Mouse (Mus musculus) retina, embryonic 14.5 days (tissue): Measurements from ENCODE around the gene Bap1.

ENCODE experiments used
- DNase-seq: peaks from one replicate; pipeline ENCODE4 v3.0.0-alpha.2; 2015; ENCODE audit warnings: low spot score

Gene Bap1

DNA sequence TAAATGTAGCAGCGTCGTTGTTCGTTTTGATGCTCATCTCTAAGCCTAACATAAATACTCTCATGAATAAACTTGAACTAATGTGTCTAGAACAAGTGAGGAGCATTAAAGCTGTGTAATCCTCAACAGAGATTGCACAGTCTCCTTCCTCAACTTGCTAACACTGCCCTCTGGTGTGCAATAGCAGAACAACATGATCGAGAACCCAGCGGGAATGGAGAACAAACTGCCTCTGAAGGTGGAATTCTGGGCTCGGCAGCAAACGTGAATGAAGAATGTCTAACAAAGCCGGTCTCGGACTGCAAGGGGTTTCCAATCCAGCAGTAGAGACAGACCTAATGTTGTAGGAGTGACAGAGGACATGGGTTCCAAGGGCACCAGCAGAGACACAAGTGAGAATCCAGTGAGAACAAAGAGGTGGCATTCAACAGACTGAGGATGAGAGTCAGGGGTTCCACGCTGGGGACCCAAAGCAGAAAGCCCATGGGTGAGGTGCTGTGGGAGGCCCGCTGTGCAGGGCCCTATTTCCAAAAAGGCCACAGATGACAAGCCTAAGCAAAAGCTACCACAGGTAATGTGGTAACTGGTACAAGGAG is 17.2 kb upstream of the Bap1 start:
- DNase-seq, result peak; percentile 87

DNA sequence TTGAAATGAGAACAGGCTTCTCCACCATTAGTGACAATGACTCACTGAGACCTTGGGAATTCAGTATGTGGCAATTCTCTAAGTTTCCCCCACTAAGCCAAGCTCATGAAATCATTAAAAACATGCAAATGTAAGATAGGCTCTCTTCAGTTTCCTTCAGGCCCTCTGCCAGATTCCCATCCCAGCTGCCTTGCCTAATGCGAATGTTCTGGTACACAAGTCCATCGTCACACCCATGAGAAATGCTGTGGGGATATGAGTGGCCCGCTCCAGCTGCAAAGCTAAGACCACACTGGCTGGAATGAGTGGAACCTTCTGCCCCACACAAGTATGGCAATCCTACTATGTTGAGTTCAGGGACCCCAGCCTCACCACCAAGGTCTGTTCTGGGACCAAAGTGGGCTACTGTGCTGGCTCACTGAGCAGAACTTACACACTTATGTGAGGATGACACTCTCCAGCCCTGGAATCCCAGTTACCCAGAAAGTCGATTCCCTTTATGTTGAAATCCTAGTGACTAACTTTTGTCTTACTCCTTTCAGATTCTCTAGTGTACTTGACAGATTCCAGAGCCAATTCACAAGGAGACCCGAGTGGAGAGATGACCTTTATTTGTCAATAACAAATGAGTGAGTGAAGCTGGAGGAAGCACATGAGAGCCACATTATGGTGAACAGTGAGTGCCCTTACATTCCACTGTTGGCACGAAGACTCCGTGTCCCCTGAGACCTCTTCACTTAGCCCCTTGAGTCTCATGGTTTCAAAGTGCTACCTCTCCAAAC is 14.0 kb upstream of the Bap1 start:
- DNase-seq, result no peak

DNA sequence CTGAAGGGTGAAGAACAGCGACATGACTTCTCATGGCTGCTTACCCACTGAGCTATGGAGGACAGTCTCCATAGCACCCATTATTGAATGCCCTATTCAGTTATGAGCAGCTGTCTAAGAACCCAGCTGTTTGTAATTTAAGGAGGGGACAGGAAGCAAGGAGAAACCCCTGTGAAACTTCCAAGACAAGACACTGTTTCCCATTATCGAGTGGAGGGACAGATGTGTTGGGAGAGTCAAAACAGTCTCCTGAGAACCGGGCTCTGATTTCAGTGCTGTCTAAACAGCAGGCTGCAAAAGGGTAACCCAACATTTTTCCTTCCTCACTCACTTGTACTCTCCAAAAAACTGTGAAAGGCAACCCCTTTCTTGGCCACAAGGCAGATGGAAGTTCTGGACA is 10.7 kb upstream of the Bap1 start:
- no peak for DNase-seq

DNA sequence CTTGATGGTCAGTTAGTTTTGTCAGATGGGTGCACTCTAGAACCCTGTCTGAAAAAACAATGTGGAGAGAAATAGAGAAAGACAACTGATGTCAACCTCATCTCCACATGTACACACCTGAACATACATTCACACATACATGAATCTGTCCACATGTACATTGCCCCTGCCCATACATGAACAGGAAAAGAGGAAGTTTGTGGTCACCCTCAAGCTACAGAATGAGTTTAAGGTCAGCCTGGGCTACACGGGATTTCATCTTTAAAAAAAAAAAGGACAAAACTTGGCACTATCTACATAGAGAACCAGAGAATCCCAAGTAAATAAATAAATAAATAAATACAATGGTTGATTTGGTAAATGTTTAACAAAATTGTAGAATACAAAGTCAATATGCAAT is 6.5 kb upstream of the Bap1 start:
- no peak for DNase-seq

DNA sequence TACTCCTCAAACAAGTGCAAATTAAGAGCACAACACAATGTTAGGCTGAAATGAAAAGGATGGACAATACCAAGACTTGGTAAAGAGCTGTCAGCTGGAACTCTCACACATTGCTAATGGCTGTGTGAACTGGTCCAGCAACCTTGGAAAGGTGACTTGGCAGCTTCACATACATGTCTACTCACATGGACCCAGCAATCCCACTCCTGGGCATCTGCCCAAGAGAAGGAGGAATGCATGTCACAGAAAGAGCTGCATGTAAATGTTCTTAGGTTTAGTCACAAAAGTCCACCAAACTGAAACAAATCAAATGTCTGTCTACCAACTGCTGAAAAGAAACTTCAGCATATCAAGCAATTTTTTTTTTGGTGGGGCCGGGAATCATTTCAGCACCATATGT is 5.3 kb upstream of the Bap1 start:
- DNase-seq, result no peak

DNA sequence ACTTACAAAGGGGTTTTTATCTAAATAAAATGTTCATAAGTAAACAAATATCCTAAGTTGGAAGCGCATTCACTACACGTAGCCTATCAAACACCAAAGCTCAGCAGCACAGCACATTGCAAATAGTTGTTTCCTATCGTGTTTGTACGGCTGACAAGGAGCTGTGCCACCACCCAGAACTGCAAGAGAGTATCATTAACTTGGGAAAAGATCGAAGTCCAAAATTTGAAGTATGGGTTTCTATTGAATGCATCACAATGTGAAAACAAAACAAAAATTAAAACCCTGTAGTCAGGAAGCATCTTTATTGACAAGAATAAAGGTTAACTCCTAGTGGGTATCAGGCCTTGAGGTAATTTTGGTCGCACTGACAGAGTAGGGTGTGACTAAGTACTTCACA is 2.9 kb upstream of the Bap1 start:
- DNase-seq, result no peak

DNA sequence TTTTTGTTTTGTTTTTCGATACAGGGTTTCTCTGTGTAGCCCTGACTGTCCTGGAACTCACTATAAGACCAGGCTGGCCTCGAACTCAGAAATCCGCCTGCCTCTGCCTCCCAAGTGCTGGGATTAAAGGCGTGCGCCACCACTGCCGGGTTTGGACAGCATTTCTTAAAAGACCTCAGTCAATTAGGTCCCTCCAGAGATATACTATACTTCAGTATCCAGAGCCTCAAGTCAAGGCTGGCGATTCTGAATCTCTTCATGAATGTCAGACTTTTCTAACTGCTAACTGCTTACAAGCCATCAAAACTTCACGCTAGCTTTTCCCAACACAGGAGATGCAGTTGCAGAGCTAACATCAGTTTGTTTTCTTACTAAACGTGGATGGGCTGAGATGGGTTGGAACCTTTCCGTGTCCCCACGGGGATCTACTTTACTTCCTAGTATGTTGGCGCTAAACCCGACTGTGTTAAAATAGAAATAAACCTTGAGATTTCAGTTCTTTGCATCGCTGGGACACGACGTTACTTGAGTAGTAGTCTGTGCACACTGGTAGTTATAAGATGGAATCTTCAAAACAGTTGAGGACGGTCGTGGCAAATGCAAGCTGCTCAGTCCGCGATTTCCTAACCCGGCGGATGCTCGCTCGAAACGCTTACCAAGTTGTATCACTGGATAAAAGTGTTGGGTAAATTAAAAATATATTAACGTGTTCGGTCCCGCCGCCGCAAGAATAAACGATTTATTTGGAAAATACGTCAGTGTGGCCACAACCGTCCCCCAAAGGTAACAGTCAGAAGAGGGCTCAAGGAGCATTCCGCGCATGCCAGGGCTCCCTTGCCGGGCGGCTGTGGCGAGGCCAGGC is 797 bp upstream of the Bap1 start:
- no peak for DNase-seq

DNA sequence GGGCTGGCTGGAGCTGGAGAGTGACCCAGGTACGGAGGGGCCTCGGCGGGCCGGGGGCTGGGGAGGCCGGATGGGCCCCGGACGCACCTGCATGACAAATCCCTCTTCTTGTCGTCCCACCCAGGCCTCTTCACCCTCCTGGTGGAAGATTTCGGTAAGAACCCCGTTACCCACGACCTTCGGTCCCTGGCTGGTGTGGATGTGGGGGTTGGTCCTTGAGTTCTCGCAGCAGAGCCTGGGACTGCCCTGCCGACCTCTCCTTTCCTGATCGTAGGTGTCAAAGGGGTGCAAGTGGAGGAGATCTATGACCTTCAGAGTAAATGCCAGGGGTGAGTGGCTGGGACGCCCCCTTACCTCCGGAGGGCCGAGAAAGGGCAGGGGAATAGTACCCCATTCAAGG is 376 bp downstream of the Bap1 start:
- no peak for DNase-seq

DNA sequence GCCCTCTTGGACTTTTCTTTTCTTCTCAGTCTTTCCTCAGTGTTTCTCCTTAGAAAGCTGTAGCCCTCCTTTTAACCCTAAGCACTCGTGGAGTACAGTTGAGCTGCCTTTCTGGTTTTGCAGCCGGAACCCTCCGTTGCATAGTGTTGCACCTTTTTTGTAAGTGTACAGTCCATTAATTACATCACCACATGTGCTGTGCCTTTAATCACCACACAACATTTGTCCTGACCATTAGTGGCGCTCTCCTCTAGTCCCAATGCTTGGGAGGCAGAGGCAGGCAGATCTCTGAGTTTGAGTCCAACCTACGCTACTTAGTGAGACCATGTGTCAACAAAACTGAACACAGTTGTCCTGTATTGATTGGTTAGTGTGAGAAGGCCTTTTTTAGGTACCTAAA is 841 bp downstream of the Bap1 start:
- DNase-seq, result no peak

DNA sequence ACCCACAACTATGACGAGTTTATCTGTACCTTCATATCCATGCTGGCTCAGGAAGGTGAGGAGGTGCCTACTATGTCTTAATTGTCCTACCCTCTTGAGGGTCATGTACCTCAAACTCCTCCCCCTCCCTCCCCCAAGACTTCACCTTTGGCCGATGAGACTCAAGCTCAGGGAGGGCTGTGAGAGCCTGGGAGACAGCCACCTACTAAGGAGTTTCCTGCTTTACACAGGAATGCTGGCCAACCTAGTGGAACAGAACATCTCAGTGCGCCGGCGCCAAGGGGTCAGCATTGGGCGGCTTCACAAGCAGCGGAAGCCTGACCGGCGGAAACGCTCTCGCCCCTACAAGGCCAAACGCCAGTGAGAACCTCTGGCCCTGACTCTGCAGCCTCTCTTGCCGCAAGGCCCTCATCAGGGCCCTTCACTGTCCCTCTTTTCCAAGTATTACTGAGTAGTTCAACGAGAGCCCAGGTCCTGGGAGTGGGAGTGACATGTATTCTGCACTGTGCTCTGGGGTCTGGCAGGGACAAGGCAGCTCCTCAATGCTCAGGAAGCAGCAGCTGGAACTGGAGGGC is 7.3 kb downstream of the Bap1 start:
- DNase-seq, result no peak

DNA sequence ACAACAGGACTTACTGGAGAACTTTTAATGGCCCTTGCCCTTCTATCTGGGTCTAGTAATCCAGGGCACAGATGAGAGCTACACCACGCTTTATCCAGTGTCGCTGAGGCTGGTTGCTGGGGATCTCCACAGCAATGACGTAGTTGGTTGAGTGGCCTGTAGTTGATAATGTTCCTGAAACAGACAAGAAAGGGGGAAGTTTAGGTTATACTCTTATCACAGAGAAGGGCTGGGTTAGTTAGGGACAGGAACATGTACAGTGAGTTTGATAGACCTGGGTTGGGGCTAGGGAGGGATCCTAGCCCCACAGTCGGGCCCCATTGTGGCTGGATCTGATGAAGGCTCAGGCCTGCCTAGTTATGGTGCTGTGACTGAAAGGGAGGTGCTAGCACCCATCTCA is 9.1 kb downstream of the Bap1 start:
- DNase-seq, result no peak

DNA sequence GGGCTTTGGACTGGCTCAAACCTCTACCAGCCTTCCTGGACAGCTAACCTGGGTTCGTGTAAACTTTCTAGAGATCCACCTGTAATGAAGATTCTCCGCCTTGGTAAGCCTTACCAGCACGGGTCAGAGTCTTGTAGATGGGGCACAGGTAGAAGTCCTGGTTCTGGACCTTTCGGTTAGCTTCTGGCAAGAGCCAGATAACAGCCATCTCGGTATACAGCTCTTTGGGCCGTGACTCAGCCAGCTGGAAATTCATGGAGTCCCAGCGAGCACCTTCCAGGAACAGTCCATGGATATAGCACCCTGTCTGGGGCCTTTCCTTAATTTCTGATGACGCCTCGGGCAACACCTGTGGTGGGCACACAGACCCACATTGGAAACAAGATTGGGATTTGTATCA is 9.7 kb downstream of the Bap1 start:
- no peak for DNase-seq

DNA sequence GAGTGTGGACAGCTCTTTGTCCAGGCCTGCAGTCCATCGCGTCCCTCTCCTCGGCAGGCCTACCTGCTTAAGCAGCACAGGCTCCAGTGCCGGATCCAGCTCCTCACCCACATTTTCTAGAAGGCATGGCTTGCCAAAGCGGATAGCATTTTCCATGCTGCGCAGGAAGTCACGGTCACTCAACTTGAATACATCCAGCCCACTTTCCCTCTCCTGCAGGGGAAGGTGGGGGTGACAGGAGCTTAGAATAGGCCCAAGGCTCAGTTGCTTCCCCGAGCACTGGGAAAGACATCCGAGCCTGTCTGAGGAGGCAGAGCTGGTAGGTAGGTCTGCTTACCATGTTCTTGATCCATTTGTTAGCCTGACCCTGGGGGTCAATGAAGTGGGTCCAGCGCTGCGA is 16.4 kb downstream of the Bap1 start:
- DNase-seq, result no peak

DNA sequence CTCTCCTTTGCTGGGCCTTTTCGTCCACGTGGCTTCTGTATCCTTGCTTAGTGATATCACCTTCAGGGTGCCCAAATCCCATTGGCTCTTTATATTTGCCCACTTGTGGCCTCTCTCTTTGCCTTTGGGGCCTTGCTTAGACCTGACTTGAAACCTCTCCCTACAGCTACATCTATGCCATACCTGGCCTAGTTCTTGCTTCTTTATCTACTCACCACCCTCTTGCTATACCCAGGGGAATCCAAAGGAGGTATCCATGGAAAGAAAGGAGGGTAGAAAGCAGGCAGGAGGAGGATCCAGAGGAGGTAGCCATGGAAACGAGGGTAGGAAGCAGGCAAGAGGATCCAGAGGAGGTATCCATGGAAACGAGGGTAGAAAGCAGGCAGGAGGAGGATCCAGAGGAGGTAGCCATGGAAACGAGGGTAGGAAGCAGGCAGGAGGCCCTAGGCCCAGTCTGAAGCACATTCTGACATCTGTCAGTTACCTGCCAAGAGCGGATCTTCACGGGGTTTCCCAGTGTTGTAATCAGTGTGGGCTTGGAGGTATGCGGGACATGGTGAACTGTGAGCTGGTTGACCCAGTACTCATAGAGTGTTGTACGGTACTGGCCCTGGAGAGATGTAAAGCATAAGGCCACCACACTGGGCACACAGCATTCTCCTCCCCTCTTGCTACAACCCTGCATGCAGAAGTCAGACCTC is 17.2 kb downstream of the Bap1 start:
- peak; percentile 28 for DNase-seq

DNA sequence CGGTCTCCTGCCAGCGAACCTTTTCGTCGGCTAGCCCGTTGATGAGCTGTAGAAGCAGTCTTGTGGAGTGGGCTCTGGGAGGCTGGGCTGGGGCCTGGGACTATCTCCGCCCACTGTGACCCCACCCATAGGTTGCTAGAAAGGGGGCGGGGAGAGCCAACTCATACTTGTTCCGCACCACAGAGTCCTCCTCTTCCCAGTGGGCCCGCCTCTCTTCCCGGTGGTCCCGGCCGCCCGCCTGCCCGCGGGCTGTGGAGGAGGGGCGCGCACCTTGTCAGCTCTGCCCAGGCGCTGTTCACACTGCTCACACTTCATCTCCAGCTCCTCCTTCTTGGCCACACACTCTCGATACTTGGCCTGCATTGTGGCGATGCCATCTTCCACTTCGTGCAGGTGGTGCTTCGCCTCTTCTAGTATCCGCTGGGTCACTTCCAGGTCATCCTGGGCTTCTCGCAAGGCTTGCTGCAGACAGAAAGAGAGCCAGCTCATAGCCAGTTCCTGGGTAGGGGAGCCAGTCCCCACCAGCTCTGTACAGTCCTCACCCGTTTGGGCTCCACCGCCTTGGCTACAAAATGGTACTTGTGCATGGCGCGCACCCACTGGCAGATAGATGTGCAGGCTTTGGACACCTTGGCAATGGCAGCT is 18.3 kb downstream of the Bap1 start:
- DNase-seq, result peak; percentile 82

DNA sequence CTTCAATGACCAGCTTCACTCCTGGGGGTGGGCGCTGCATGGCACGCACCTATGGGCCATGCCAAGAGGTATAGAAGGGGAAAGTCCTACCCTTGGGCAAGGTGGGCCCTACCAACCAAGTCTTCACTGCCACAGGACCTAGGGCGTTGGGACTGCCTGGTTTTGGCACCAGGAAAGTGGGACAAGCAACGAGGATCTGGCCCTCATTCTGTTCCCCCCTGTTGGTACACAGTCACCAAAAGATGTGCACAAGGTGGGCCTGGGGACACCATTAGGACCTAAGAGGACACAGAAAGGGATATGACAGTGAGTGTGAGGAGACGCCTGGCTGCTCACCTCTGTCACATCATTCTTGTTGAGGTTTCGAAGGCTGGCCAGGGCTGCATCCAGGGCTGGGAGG is 19.9 kb downstream of the Bap1 start:
- DNase-seq, result no peak

DNA sequence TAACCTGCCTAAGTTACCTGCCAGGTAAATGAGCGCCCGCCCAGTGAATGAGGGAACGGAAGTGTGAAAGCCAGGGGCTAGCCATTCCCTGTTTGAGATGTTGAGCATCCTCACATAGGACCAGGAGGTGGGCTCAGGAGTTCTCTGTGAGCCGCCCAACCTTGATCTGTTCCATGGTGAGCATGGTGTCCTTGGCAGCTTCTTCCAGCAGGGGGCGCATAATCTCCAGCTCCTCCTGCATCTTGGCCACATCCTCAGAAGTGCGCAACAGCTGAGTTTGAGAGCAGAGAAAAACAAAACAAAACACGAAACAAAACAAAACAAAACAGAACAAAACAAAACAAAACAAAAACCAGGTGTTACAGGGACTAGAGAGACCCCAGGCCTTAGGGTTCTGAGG is 20.9 kb downstream of the Bap1 start:
- DNase-seq, result peak; percentile 87

DNA sequence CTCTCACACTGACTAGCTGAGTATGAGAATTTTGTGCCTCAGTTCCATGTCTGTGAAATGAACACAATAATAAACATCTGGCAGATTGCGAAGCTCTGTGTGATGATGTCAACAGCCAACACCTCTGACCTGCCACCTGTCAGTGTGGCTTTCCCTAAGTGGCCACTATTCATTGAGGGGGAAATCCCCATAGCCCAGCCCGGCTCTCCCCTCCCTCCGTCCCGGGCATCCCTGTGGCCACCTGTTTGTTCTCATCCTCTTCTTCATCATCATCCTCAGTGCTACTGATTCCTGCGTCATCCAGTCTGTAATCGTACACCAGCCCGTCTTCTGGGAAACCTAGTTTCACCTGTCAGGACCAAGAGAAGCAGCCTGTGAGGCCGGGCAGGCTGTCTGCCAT is 34.5 kb downstream of the Bap1 start:
- no peak for DNase-seq
